Mouse (Mus musculus) frontal cortex, postnatal 10 days (tissue): ENCODE data around the gene Hyal4.

Source experiments
- DNase-seq, 2 experiments: peaks; one replicate each; pipeline ENCODE4 v3.0.0; 2022; ENCODE audit warnings: low spot score in 2 of 2, mixed read lengths in 1 of 2

The Hyal4 gene

GRCm38 (mm10) chr6:24748029-24748428 is at the start of gene Hyal4:
Gene Hyal4, plus strand, starts transcription at chr6:24748329.
- DNase-seq: no peak

- no peak for DNase-seq
These were observed 41.0 kb upstream of the Hyal4 start for GRCm38 (mm10) chr6:24707090-24707489.

DNA sequence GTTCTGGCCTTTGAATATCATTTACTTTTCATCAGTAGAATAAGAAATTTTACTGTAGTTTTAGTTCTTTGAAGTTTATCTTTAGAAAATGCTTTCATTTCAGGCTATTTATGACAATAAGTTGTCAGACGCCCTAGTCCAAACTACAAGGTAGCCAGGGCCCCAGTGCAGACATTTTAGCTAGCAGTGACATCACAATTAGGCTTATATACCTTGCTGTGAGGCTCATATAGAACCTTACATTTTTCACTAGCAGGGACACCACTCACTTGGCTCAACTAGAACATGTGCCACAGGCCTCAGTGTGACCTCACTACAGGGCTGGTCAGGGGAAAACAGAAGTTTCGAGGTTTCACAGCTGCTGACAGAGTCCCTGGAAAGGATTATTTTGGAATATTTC is 40.6 kb upstream of the Hyal4 start:
- DNase-seq: no peak

DNA sequence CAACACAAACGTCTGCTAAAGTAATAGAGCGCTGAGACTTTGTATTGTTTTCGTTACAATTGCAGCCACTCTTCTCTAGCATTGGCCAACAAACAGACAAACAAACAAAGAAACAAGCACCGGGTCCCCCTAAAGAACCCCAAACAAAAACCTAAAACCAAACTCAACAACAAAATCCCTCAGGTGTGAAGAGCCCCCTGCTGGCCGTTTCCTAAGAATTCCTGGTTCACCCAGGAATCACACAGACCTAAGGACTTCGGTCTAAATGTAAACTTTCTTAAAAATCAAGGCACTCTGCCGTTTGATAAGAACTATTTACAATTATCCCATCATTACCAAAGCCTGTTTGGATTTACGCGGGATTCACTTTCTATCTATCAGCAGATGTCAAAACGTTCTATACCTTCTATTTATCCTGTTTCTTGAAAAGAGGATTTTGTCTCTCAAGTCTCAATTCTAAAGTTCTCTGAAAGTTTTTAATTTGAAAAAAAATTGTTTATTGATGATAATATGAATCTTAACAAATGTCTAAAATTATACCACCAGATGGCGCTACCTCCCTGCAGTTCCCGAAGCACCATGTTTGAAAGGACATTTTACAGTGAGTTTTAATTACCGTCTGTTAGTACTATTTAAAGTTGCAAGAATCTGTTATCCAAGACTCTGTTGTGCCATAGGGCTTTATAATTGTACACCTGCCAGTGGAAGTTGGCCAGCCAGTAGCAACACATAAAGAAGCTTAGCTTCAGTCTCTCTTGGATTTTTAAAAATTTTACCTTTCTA is 26.6 kb upstream of the Hyal4 start:
- DNase-seq: peak; percentile 10 to 11

DNA sequence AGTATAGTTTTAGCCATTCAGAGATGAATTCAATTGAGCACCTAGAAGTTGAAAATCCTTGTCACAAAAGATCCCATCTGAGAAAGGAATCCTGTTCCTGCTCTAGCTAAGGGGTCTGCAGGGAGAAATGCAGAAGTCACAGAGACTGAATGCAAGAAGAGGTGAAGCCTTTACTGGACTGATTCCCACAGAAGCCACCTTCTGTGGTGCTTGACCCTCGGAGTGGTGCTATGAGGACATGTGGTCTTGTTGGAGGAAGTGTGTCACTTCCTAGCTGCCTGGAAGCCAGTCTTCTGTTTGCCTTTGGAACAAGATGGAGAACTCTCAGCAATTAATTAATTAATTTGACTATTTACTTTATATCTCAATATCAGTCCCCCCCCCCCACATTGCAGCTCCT is 20.0 kb upstream of the Hyal4 start:
- DNase-seq: no peak

GRCm38 (mm10) chr6:24732945-24733344 is 15.2 kb upstream of the Hyal4 start, which contains the start of gene Hyal6:
Gene Hyal6, plus strand, starts transcription at chr6:24733245.
- DNase-seq: no peak

- DNase-seq: no peak
These were observed 13.6 kb upstream of the Hyal4 start for GRCm38 (mm10) chr6:24734565-24734964.

DNA sequence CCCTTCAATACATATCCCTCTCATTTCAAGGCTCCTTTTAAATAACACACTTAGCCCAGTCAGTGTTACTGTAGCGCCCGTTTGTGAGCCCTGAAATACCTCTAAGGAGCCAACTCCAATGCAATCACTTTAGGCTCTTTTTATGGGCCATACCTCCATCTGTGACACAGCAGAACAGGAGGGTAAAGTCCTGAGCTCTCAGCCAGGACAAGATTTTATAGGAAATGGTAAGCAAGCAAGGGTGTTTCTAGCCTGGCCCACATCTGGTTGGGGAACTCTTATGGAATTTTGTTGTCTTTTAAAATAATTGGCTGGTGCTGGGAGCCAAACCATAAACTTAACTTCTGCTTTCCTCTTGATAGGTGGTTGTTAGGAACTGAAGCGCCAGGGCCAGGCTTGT is 11.2 kb downstream of the Hyal4 start:
- no peak for DNase-seq

GRCm38 (mm10) chr6:24766261-24766660 is 18.1 kb downstream of the Hyal4 start:
- DNase-seq: no peak

DNA sequence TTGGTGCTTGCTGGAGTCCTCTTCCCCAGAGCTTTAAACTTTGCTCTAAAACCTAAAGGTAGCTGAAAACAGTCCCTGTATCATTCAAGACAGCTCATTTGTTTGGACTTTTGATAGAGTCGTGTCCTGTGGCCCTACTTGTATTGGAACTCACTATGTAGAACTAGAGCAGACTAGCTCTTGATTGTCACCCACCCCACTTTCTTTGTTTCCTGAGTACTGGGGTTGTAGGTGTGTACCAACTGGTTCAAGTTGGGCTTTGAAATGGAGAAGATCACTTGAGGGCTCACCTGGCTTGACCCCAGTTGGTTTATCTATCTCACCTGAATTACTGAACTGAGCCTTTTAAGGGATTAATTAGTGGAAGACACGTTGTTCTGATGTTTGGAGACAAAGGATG is 31.1 kb downstream of the Hyal4 start:
- no peak for DNase-seq

DNA sequence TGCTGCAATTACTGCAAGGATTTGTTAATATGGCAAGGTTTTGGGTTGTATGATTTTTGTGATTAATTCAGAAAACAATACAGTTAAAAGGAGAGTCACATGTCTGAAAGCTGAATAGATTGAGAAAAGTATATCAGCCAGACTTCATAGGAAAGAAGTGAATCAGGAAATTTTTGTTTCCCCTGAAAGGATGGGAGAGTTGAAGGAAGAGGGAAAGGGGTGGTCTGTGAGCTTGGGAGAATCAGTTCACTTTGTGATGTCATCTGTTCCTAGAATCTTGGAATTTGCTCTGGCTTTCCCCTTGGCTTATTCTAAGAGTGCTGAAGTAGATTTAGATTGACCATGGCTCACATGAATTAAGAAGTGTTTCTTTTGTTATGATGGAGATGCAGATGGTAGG is 42.8 kb downstream of the Hyal4 start, which contains the start of gene Spam1:
Spam1 (plus strand) TSS at position 301 of the 400 bp plus-strand sequence.
- DNase-seq: no peak
